ENCODE assay signal across 9 mouse cellular contexts in the genomic region with DNA sequence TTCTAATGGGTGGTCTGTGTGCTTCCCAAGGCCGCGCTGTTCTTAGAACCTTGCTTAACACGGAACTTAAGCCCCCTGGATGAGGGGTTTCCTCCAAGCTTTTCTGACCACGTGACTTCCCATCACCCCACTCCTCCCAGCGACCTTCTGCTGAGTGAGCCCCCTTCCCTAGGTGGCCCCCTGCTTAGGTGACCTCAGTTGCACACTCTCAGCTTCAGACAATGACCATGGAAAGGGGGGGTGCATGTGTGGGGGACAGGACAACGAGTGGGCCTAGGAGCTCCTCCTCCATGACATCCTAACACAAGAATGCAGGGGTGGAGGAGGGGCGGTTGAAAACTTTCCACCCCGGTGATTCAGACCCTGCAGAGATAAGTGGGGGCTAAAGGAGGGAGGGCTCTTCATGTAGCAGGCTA. TPM values are rescaled to one million over a fixed set of nuclear protein-coding genes. Genes with fewer than 3 reads are reported as not detected.
DNase-seq lines count a peak whose midpoint lies in the region; ATAC-seq and TF ChIP-seq lines count a peak whose summit lies in the region.
"Had no signal": no experiment of that assay in that cellular context is flagged by ENCODE, and none has a peak within 500 bp of the region (broad histone marks: within the 10 kb centered on the region; RNA-seq: fewer than 3 reads in every experiment).

No protein-coding gene starts in this region.

- no peak overlapping the region for H3K4me3 ChIP-seq in spleen, adult 2 months (ENCODE audit: extremely low read depth, insufficient read depth, insufficient read length)
- no peak overlapping the region for H3K4me3 ChIP-seq in embryonic facial prominence, embryonic 15.5 days (replicated peaks)
- H3K4me3 ChIP-seq in kidney, embryonic 14.5 days (ENCODE audit: low read length), result no peak overlapping the region
- H3K4me3 ChIP-seq: neural tube, embryonic 13.5 days had no signal

- no peak overlapping the region for H3K9ac ChIP-seq in embryonic facial prominence, embryonic 15.5 days
- H3K9ac ChIP-seq in kidney, embryonic 14.5 days (ENCODE audit: low read depth, low read length), result peak overlapping the region; percentile 38; the same call in 1 of the 2 replicates
- H3K9ac ChIP-seq: neural tube, embryonic 13.5 days had no signal

- no peaks in the 10 kb centered on the region for H3K36me3 ChIP-seq in spleen, adult 2 months (ENCODE audit: control insufficient read depth, insufficient read depth, low read length)
- H3K36me3 ChIP-seq in embryonic facial prominence, embryonic 15.5 days, result no peaks in the 10 kb centered on the region
- H3K36me3 ChIP-seq in kidney, embryonic 14.5 days (ENCODE audit: control insufficient read depth, insufficient read depth, low read length), result peaks cover 11% of the 10 kb centered on the region
- H3K36me3 ChIP-seq: neural tube, embryonic 13.5 days had no signal

- H3K4me1 ChIP-seq in spleen, adult 2 months (ENCODE audit: control insufficient read depth, insufficient read depth, insufficient read length), result no peaks in the 10 kb centered on the region
- H3K4me1 ChIP-seq in embryonic facial prominence, embryonic 15.5 days, result peaks cover 55% of the 10 kb centered on the region
- peaks cover 67% of the 10 kb centered on the region for H3K4me1 ChIP-seq in kidney, embryonic 14.5 days (ENCODE audit: control insufficient read depth, insufficient read depth, low read length)

- 0 out of 2 replicates have a peak overlapping the region, but pooled peaks have one; percentile 31 for H3K27ac ChIP-seq in spleen, adult 2 months (ENCODE audit: insufficient read depth, low read length)
- peak overlapping the region; percentile 51 for H3K27ac ChIP-seq in embryonic facial prominence, embryonic 15.5 days (replicated peaks)
- H3K27ac ChIP-seq in kidney, embryonic 14.5 days (ENCODE audit: low read depth, low read length), result peak overlapping the region; percentile 73
- H3K27ac ChIP-seq: neural tube, embryonic 13.5 days had no signal

- no peak overlapping the region for H3K4me2 ChIP-seq in embryonic facial prominence, embryonic 15.5 days (replicated peaks)
- no peak overlapping the region for H3K4me2 ChIP-seq in kidney, embryonic 14.5 days (replicated peaks; ENCODE audit: low read depth, low read length)
- H3K4me2 ChIP-seq: neural tube, embryonic 13.5 days had no signal

- DNase-seq in spleen, adult 2 months (ENCODE audit: low read depth in 1 of 2, low spot score in 2 of 2), result no peak
- no peak for DNase-seq in spleen, adult 12 weeks (ENCODE audit: low spot score)
- DNase-seq in lung, postnatal 10 days, result peak; percentile 92
- DNase-seq in right cerebral cortex, adult 2 months (ENCODE audit: low spot score in 2 of 2), result no peak
- no peak for DNase-seq in ovary, postnatal 14 days (ENCODE audit: low spot score)

- H3K27me3 ChIP-seq in spleen, adult 2 months (ENCODE audit: control insufficient read depth, insufficient read depth, low read length), result no peaks in the 10 kb centered on the region
- no peaks in the 10 kb centered on the region for H3K27me3 ChIP-seq in embryonic facial prominence, embryonic 15.5 days
- H3K27me3 ChIP-seq in kidney, embryonic 14.5 days (ENCODE audit: control insufficient read depth, insufficient read depth, low read length), result no peaks in the 10 kb centered on the region
- H3K27me3 ChIP-seq: neural tube, embryonic 13.5 days had no signal

- TF ChIP-seq POLR2A in spleen, adult 2 months (IDR thresholded peaks at IDR 0.05; ENCODE audit: low read depth, low read length), result no peak

- 0 out of 2 replicates have a peak, but pooled peaks have one; percentile 45 for ATAC-seq in embryonic facial prominence, embryonic 15.5 days (ENCODE audit: insufficient number of reproducible peaks, low FRiP score, low TSS enrichment, low read depth)
- ATAC-seq in kidney, embryonic 14.5 days (ENCODE audit: low FRiP score, low TSS enrichment), result peak; percentile 63
- no peak for ATAC-seq in activated CD4-positive, CD25-positive, alpha-beta regulatory T cell, adult 4 months

- no peak for TF ChIP-seq CTCF in spleen, adult 2 months (IDR thresholded peaks at IDR 0.05; ENCODE audit: extremely low read depth, insufficient read depth, insufficient read length, insufficient replicate concordance)

- H3K9me3 ChIP-seq in embryonic facial prominence, embryonic 15.5 days (replicated peaks), result no peaks in the 10 kb centered on the region
- no peaks in the 10 kb centered on the region for H3K9me3 ChIP-seq in kidney, embryonic 14.5 days (ENCODE audit: control insufficient read depth, low read length)
- H3K9me3 ChIP-seq: neural tube, embryonic 13.5 days had no signal

- 62% methylated on average over 8 of the region's 8 CpGs for WGBS in spleen, adult 2 months
- 15% methylated on average over 8 of the region's 8 CpGs for WGBS in embryonic facial prominence, embryonic 15.5 days
- WGBS in kidney, embryonic 14.5 days, result 20% methylated on average over 8 of the region's 8 CpGs

RNA-seq across cellular contexts. Expression of a gene that starts 9.2 kb away (rescaled TPM):
- polyA plus RNA-seq in spleen, adult 2 months (2012; rRNA removed), result 8.0 and 9.8 TPM in 2 replicates
- 7.4 and 7.6 TPM in 2 replicates for polyA plus RNA-seq in embryonic facial prominence, embryonic 15.5 days (2015; fragmentation: Nextera tagmentation; extraction: Ambion mirVana)
- polyA plus RNA-seq in kidney, embryonic 14.5 days (2014; fragmentation: Nextera tagmentation; extraction: Ambion mirVana), result 3.7 and 3.9 TPM in 2 replicates
- polyA plus RNA-seq in activated CD4-positive, CD25-positive, alpha-beta regulatory T cell, adult 4 months (2017; shearing (Covaris generic)), result not detected

RNA-seq across cellular contexts. Expression of a gene that starts 57.8 kb away (rescaled TPM):
- polyA plus RNA-seq in spleen, adult 2 months (2012; rRNA removed), result 0.22 and 0.34 TPM in 2 replicates
- 3.6 and 4.3 TPM in 2 replicates for polyA plus RNA-seq in embryonic facial prominence, embryonic 15.5 days (2015; fragmentation: Nextera tagmentation; extraction: Ambion mirVana)
- 1.9 and 2.5 TPM in 2 replicates for polyA plus RNA-seq in kidney, embryonic 14.5 days (2014; fragmentation: Nextera tagmentation; extraction: Ambion mirVana)
- not detected for polyA plus RNA-seq in activated CD4-positive, CD25-positive, alpha-beta regulatory T cell, adult 4 months (2017; shearing (Covaris generic))
